Mouse (Mus musculus) gastrocnemius, adult 2 months (tissue): Measurements from ENCODE around the gene Arhgap28. TPM values are rescaled to one million over a fixed set of nuclear protein-coding genes. Genes with fewer than 3 reads are reported as not detected.

Source experiments
- DNase-seq: peaks from one replicate; pipeline ENCODE4 v3.0.0; 2022
- H3K27ac ChIP-seq: fragments of 200-600 bp; 2 replicates; pipeline ENCODE4 v1.8.1; 2022; ENCODE audit warnings: mild to moderate bottlenecking
- H3K4me3 ChIP-seq: fragments of 200-600 bp; 2 replicates; pipeline ENCODE4 v1.8.1; 2022; ENCODE audit warnings: mild to moderate bottlenecking, moderate library complexity
- CTCF ChIP-seq: fragments of 200-600 bp; IDR thresholded peaks from 2 replicates; pipeline ENCODE4 v1.8.1; 2022; ENCODE audit warnings: antibody characterized with exemption, mild to moderate bottlenecking, moderate library complexity
- intact Hi-C: fragments of 180-260 bp; cut with DNase I; formaldehyde crosslinking; loops from one replicate; pipeline ENCODE4 v1.15.1; 2025
- long read RNA-seq, 2 experiments: library from polyadenylated mRNA; stranded (forward); transcript quantifications; one replicate each; pipeline ENCODE4 v2.0.0; 2021
- total RNA-seq, 2 experiments: library from RNA; stranded (reverse); gene quantifications; 2 replicates each; pipeline ENCODE4 v1.2.3; 2021

Gene Arhgap28
- under 1 TPM; 0.56 to 0.86 TPM for total RNA-seq
- long read RNA-seq, experiment 1, partial matches to known transcripts: 1 of 1 reads
- long read RNA-seq, experiment 1, other reads (novel, unspliced or antisense): 0 of 1 reads
- long read RNA-seq, experiment 2, partial matches to known transcripts: 0 of 1 reads
- long read RNA-seq, experiment 2, other reads (novel, unspliced or antisense): 1 of 1 reads

DNA sequence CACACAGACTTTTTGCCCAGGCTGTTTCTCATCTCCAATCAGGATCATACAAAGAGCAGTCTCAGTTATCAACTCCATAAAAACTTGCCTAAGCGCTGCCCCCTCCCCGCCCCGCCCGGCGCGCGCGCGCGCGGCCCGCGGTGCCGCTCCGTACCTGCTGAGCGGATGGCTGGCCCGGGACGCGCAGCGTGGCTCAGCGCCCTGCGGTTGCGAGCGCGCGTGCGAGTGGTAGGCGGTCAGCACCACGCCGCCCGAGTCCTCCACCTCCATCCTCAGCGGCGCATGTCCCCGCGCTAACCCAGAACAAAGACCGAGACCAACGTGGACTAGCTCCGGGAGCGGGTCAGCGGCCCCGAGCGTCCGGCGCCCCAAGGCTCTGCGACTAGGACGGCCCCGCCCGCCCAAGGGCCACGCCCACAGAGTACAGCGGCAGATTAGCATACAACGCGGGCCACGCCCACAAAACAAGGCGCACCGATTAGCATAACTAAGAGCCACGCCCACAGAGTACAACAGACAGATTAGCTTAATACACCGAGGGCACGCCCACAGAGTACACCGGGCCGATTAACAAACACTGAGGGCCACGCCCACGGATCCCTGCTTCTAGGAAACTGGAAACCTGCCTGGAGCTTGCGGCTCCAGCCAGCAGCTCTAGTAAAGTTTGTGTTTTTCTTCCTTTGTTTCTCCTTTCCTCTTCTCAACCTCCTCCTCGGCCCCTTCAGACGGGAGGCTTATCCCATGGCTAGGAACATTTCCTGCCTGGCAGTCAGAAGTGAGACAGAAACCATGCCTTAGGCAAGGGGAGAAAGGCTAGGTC is at the start of gene Arhgap28:
Gene Arhgap28, minus strand, starts transcription at position 380 of the 820 bp plus-strand sequence.
- DNase-seq: peak; percentile 88
- intact Hi-C loops: no loop called here
- H3K4me3 ChIP-seq: peak within 1 kb of the TSS; percentile 92
- TF ChIP-seq CTCF: no peak
- H3K27ac ChIP-seq: peak within 1 kb of the TSS; percentile 78

DNA sequence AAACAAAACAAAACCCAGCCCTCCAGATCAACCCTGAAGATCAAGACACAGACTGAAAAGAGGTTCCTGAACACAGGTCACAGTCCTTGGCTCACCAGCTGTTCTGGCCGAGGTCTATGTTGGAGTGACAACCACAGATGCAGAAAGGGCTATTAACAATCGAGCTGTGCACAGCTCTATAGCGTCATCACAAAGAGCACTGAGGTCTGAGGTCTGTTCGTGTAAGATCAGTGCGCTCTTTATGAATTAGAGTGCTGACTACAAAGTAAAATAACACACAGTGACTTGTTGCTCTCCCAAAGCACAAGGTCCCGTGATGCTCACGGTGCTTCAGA is 42.4 kb upstream of the Arhgap28 start:
- no peak for DNase-seq
- intact Hi-C loops: no loop called here
- H3K27ac ChIP-seq: no peak overlapping the region
- TF ChIP-seq CTCF: no peak
- H3K4me3 ChIP-seq: no peak overlapping the region

DNA sequence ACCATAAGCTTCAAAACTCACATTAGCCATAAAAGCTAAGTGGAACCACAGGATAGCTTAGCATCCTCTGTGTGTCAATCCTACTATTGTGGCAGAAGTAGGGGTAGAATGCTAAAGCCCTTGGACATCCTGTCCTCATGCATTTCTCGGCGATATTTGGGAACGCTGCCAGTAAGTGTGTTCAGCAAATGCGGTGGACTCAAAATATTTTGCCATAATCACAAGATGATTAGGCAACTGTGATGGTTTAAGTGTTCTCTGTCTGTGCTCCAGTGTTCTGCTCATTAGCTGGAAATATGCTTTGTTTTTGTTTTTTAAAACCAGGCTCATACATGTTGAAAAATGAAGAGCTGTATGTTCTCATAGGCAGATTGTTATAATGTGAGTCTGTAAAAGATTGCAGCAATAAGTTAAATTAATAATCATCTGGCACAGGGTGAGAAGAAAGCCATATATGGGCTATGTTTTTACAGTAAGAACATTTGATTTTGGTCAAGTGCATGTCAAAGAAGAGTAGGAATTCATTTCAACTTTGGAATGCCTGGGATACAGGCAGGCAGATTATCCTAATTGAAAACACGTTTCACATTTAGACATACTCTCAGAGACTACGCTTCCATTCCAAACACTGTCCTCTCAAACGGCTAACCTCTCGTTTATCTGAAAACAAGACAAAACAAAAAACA is 41.9 kb upstream of the Arhgap28 start:
- DNase-seq: no peak
- intact Hi-C loops: no loop called here
- Histone ChIP-seq H3K4me3 (no peak overlapping the region), H3K27ac (no peak overlapping the region)
- TF ChIP-seq CTCF: no peak

DNA sequence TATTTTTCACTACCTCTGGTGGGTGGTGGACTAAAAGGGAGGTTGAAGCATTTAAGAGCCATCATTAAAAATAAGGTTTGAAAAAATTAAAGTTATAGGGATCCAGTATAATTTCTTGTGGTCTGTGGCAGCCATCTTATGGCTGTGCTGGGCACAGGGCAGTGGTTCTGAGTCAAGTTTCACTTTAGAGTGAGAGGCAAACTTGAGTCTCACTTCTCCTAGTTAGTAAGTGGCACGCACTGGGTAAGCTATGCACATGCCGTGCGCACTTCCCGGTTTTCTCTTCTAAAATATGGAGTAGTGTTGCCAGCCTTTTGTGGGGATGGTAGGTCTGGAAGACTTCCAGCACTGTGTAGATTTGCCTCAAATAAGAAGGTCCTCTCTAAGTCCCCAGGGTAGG is 38.5 kb upstream of the Arhgap28 start:
- intact Hi-C loops: no loop called here
- Histone ChIP-seq H3K27ac (no peak overlapping the region), H3K4me3 (no peak overlapping the region)
- no peak for TF ChIP-seq CTCF
- DNase-seq: no peak

DNA sequence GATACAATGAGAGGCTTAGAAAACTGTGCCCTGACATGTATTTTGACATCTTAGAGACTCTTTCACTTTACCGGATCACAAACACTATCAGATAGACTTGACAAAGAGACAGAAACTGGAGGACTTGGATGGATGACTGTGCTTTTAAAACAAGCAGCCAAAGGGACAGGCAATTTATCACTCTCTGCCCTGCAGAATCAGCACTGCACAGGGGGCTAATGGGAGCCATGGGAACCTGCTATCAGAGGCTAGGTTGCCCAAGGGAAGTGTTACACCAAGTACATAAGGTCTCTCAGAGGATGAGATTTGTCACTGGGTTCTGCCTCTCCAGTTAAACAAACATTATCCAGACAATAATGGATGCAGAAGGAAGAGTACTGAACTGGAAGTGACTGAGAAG is 33.1 kb upstream of the Arhgap28 start:
- intact Hi-C loops: no loop called here
- Histone ChIP-seq H3K27ac (no peak overlapping the region), H3K4me3 (no peak overlapping the region)
- no peak for TF ChIP-seq CTCF
- DNase-seq: no peak

DNA sequence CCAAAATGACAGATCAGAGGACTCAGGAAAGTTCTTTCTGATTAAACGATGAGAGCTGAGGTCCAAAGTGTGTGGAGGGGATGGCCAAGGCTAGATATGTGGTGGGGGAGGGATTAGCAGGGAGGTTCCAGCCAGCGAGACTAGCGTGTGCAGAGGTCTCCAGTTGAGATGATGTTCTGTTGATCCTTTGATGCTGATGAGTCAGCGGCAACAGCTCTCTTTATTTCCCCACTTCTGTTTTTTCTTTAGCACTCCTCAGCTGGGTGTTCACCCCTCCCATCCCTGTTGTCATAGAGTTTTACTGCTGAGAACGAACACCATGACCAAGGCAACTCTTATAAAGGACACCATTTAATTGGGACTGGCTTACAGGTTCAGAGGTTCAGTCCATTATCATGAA is 25.6 kb upstream of the Arhgap28 start:
- no peak for TF ChIP-seq CTCF
- intact Hi-C loops: no loop called here
- no peak overlapping the region for H3K27ac ChIP-seq

DNA sequence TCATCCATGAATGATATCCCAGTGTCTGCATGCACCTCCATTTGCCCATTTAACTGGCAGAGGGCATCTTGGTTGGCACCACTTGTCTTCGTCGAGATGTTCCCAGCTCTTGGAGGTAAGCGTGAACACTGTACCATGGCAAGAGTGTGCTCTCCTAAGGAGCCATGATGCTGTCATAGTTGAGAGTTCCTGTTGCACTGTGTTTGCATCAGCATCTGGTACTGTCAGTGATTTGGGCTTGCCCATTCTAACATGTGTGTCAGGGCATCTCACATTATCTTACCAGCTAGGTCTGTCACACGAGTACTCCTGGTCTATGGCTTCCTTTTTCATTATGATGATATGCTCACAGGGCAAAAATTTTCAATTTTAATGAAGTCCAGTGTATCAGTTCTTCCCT is 24.6 kb upstream of the Arhgap28 start:
- intact Hi-C loops: no loop called here
- Histone ChIP-seq H3K4me3 (no peak overlapping the region), H3K27ac (no peak overlapping the region)
- DNase-seq: no peak
- no peak for TF ChIP-seq CTCF

More for the DNA sequence above, 25.6 kb upstream of the Arhgap28 start:
- no peak for DNase-seq
- no peak overlapping the region for H3K4me3 ChIP-seq

DNA sequence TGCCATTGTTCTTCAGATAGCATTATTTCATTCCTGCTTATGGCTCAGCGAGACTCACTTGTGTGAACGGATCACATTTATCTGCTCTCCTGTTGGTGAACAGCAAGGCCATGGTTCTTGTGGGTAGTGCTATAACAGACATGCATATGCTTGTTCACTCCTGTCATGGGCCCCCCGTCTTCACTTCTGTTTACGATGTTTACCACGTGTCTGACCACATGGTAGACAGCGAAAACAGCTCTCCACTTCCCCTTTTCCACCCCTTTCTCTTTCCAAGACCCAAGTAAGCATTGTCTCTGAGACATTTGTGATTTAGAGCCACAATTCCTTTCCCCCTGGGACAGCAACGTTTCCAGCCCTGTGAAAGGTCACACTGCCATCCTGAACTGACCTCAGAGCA is 20.4 kb upstream of the Arhgap28 start:
- intact Hi-C loops: no loop called here
- DNase-seq: no peak
- H3K27ac ChIP-seq: no peak overlapping the region
- no peak overlapping the region for H3K4me3 ChIP-seq
- no peak for TF ChIP-seq CTCF

DNA sequence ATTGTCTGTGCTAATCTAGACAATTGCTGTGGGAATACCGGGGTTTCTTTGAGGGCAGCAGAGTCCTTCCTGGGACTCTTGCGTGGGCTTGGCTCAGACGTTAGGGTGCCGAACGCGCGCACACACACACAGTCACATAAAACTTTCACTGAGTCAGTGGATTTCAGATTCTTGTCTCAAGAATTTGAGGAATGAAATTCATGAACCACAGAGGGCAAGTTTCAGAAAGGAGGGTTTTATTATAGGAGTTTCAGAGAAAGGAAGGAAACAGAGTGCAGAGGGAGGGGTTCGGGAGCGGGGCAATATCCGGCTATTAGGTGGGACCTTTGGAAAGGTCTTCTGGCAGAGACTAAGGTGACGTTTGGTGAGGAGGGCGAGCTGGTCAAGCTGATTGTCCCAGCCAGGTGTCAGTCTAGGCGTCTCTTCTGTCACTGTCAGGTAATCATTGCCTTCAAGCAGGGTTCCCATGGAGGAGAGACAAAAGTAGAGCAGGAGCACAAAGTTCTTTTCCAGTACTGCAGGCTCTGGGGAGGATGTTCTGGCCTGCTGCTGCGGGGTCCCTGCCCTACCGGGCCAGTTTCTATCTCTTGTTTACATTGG is 15.6 kb upstream of the Arhgap28 start:
- DNase-seq: no peak
- no peak overlapping the region for H3K27ac ChIP-seq
- TF ChIP-seq CTCF: no peak
- intact Hi-C loops: no loop called here
- H3K4me3 ChIP-seq: no peak overlapping the region

DNA sequence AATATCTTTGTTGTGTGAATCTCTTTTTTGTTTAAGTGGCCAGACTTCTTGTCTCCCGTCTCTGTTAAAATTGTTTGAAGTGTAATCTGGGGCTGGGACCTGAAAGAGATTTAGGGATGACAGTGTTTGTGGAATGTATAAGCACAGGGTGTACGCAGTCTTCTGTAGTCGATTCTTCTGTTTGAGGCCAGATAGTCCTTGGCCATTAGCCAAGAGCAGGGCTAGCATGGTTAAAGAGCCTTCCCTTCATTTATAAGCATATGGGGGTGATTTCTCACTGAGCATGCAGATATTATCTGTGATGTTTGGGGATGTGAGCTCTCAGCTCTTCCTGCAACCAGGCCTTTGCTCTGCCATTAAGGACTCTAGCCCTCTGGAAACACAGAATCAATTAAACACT is 13.2 kb upstream of the Arhgap28 start:
- DNase-seq: no peak
- no peak for TF ChIP-seq CTCF
- intact Hi-C loops: no loop called here
- Histone ChIP-seq H3K27ac (no peak overlapping the region), H3K4me3 (no peak overlapping the region)

DNA sequence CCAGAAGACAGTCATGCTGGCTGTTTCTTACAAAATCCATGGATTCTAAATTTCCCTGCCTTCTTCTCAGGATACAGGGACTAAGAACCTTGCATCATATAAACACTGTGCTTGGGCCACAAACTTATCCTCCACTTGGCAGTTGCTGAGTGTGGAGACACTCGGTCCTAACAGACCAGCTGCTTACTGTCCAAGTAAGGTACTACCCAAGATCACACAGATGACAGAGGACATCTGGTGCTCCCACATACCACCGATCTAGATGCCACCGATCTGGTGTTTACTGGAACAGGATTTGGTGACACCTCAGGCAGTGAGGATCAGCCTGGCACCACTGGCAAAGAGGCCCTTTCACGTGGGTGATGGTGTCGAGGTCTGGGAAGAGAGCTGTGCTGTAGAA is 7.7 kb upstream of the Arhgap28 start:
- intact Hi-C loops: no loop called here
- TF ChIP-seq CTCF: no peak
- H3K27ac ChIP-seq: no peak overlapping the region
- no peak for DNase-seq
- no peak overlapping the region for H3K4me3 ChIP-seq

DNA sequence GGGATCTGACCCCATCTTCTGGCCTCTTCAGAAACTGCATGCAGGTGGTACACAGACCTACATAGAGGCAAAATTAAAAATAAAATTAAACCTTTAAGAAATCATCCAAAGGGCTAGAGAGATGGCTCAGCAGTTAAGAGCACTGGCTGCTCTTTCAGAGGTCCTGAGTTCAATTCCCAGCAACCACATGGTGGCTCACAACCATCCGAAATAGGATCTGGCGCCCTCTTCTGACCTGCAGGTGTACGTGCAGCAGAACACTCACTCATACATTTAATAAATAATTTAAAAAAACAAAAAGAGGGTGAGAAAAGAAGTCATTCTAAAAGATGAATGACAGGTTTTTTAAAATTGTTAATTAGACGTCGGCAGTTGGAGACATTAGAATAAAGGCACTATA is 6.1 kb upstream of the Arhgap28 start:
- H3K4me3 ChIP-seq: no peak overlapping the region
- no peak for DNase-seq
- H3K27ac ChIP-seq: no peak overlapping the region
- intact Hi-C loops: no loop called here
- TF ChIP-seq CTCF: no peak
